Mouse (Mus musculus) midbrain, embryonic 14.5 days (tissue): ENCODE data around the gene B3galt4. TPM values are rescaled to one million over a fixed set of nuclear protein-coding genes. Genes with fewer than 3 reads are reported as not detected.
"Not testable (repeated sequence)": the region's sequence is repeated elsewhere in the genome, so short reads cannot be mapped to it uniquely, and the experiment has no call there.

Source experiments
- ATAC-seq: fragments of 200-750 bp; cut with Nextera tagmentation; 2 replicates; pipeline ENCODE4 v1.8.0; 2017; ENCODE audit warnings: moderate number of reproducible peaks, moderate library complexity; ENCODE audit not compliant: low FRiP score, low TSS enrichment
- DNase-seq: peaks from one replicate; pipeline ENCODE4 v3.0.0-alpha.2; 2015
- H3K27ac ChIP-seq: fragments of 300-500 bp; sonication (generic); replicated peaks from 2 replicates; pipeline ENCODE4 v1.5.1; 2014; ENCODE audit warnings: mild to moderate bottlenecking, low read depth, low read length, moderate library complexity
- H3K27me3 ChIP-seq: fragments of 300-500 bp; sonication (generic); 2 replicates; pipeline ENCODE4 v1.6.1; 2014; ENCODE audit warnings: low read length, control low read depth, mixed read lengths; ENCODE audit not compliant: control insufficient read depth, insufficient read depth
- H3K36me3 ChIP-seq: fragments of 300-500 bp; sonication (generic); 2 replicates; pipeline ENCODE4 v1.6.1; 2014; ENCODE audit warnings: low read length, control low read depth; ENCODE audit not compliant: control insufficient read depth, insufficient read depth
- H3K4me1 ChIP-seq: fragments of 300-500 bp; sonication (generic); 2 replicates; pipeline ENCODE4 v1.6.1; 2014; ENCODE audit warnings: mild to moderate bottlenecking, antibody characterized with exemption, low read length, control low read depth; ENCODE audit not compliant: control insufficient read depth, insufficient read depth
- H3K4me2 ChIP-seq: fragments of 300-500 bp; sonication (generic); 2 replicates; pipeline ENCODE4 v1.6.1; 2014; ENCODE audit warnings: mild to moderate bottlenecking, low read length, moderate library complexity
- H3K4me3 ChIP-seq: fragments of 300-500 bp; sonication (generic); replicated peaks from 2 replicates; pipeline ENCODE4 v1.5.1; 2014; ENCODE audit warnings: low read depth, low read length
- H3K9ac ChIP-seq: fragments of 300-500 bp; sonication (generic); replicated peaks from 2 replicates; pipeline ENCODE4 v1.6.1; 2014; ENCODE audit warnings: mild to moderate bottlenecking, low read length, moderate library complexity
- H3K9me3 ChIP-seq: fragments of 300-500 bp; sonication (generic); 2 replicates; pipeline ENCODE4 v1.6.1; 2016; ENCODE audit warnings: low read length, control low read depth, mixed read lengths; ENCODE audit not compliant: control insufficient read depth
- WGBS: fragments of 180-500 bp; shearing (Covaris S2); extraction: QIAGEN DNeasy Blood & Tissue Kit; methylation state at CpG from one replicate; pipeline ENCODE4 v1.1.7; 2014; 5-methylcytosine and 5-hydroxymethylcytosine counted together
- polyA plus RNA-seq: library from polyadenylated mRNA; unstranded; fragments of >200 nt; fragmentation: Nextera tagmentation; extraction: Ambion mirVana; gene quantifications from 2 replicates; pipeline ENCODE4 v1.2.1, GENCODE M21; 2014

Gene B3galt4
- polyA plus RNA-seq, 1 experiment from 2014 or later, result 8.0 TPM

GRCm38 (mm10) chr17:33909077-33909868 lies 42.0 kb downstream of the B3galt4 start, which contains the start of gene Daxx:
Daxx (plus strand) TSS chr17:33909414.
- under 1% methylated on average over 68 of the region's 68 CpGs for WGBS
- peak within 1 kb of the TSS; percentile 93 for H3K4me2 ChIP-seq
- ATAC-seq, result peak; percentile 97

GRCm38 (mm10) chr17:33908331-33909076 lies 42.8 kb downstream of the B3galt4 start:
- no peaks in the 10 kb centered on the region for H3K27me3 ChIP-seq
- under 1% methylated on average over 44 of the region's 44 CpGs for WGBS
- peak overlapping the region; percentile 81 for H3K9ac ChIP-seq
- H3K4me2 ChIP-seq, result peak overlapping the region; percentile 93
- H3K27ac ChIP-seq, result peak overlapping the region; percentile 93
- H3K4me3 ChIP-seq, result peak overlapping the region; percentile 76
- H3K36me3 ChIP-seq, result peaks cover 24% of the 10 kb centered on the region
- no peaks in the 10 kb centered on the region for H3K9me3 ChIP-seq
- H3K4me1 ChIP-seq, result peaks cover 14% of the 10 kb centered on the region
- peak; percentile 66 for DNase-seq
- peak; percentile 14 for ATAC-seq

More at GRCm38 (mm10) chr17:33909077-33909868, 42.0 kb downstream of the B3galt4 start, which contains the start of gene Daxx:
- Histone ChIP-seq H3K4me1 (peaks cover 14% of the 10 kb centered on the region), H3K9me3 (no peaks in the 10 kb centered on the region), H3K27me3 (no peaks in the 10 kb centered on the region), H3K27ac (peak within 1 kb of the TSS; percentile 93), H3K4me3 (peak within 1 kb of the TSS; percentile 76), H3K9ac (peak within 1 kb of the TSS; percentile 81), H3K36me3 (peaks cover 31% of the 10 kb centered on the region)
- peak; percentile 100 for DNase-seq

DNA sequence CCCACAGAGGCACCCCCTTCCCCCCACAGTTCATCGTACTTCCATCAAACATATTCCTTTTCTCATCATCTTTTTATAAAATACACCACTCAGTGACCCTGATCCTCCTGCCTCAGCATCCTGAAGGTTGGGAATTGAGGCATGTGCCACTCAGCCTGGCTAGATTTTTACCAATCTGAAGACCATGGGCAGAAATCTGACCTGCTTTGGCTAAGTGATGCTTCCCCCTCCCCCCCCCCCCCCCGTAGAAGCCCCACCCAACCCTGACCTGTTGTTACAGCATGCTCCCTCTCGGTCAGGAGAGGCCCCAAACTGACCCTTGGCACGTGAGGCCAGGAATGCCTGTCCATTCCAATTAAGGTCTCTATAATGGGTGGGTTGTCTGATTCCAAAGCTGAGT lies 46.5 kb downstream of the B3galt4 start, which contains the start of gene Platr17:
Gene Platr17, plus strand, starts transcription at position 301 of the 400 bp plus-strand sequence.
- not testable (repeated sequence) for H3K27ac ChIP-seq, H3K9ac ChIP-seq, H3K9me3 ChIP-seq, DNase-seq, ATAC-seq, H3K4me1 ChIP-seq, H3K4me2 ChIP-seq, H3K27me3 ChIP-seq, H3K4me3 ChIP-seq, H3K36me3 ChIP-seq
- 13% methylated on average over 4 of the region's 4 CpGs for WGBS

DNA sequence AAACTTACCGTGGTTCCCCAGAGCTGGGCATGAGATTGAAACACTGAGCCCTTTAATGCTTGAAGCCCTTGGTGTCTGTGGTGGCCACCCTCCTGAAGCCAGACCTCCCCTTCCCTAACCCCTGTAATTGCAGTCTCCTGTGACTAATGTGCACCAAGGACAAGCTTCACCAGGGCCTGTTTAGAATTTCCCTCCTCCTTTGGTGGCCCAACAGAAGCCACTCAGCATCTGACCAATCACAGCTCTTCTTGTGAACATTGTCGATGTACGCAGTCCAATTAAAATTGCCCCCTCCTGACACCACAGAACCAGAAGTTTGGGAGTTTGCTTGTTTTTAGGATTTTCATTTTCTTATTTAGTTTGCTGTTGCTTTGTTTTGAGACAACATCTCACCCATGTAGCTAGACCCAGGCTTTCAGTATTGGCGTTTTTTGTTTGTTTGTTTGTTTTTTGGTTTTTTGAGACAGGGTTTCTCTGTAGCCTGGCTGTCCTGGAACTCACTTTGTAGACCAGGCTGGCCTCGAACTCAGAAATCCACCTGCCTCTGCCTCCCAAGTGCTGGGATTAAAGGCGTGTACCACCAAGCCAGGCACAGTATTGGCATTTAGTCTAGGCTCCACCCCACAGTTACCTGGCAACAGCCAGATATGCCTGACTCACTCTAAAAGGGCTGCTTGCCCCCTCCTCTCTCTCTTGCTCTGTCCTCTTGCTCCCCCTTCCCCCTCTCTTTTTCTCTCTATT lies 47.2 kb downstream of the B3galt4 start:
- H3K36me3 ChIP-seq, H3K27me3 ChIP-seq, H3K9ac ChIP-seq, ATAC-seq, H3K4me1 ChIP-seq, H3K9me3 ChIP-seq, H3K4me3 ChIP-seq, DNase-seq, H3K4me2 ChIP-seq, H3K27ac ChIP-seq: not testable (repeated sequence)
- WGBS, result 76% methylated on average over 6 of the region's 6 CpGs

DNA sequence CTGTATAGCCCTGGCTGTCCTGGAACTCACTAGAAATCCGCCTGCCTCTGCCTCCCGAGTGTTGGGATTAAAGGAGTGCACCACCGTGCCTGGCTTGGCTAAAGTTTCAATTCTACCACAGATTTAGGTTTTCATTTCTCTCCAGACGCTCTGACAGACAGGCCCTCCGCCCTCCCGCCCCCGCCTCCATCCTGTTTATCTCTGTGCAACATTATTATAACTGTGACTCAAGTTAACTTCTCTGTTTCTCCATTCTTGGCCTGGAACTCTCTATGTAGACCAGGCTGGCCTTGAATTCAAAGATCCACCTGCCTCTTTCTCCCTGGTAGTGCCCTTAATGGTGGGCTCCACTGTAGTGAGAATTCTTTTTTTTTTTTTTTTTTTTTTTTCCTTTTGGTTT lies 48.8 kb downstream of the B3galt4 start:
- Histone ChIP-seq H3K27me3 (no peaks in the 10 kb centered on the region), H3K4me2 (no peak overlapping the region), H3K36me3 (no peaks in the 10 kb centered on the region), H3K4me3 (no peak overlapping the region), H3K9ac (no peak overlapping the region), H3K4me1 (no peaks in the 10 kb centered on the region), H3K27ac (no peak overlapping the region), H3K9me3 (no peaks in the 10 kb centered on the region)
- WGBS, result 89% methylated on average over 7 of the region's 7 CpGs
- ATAC-seq (no peak), DNase-seq (no peak)

DNA sequence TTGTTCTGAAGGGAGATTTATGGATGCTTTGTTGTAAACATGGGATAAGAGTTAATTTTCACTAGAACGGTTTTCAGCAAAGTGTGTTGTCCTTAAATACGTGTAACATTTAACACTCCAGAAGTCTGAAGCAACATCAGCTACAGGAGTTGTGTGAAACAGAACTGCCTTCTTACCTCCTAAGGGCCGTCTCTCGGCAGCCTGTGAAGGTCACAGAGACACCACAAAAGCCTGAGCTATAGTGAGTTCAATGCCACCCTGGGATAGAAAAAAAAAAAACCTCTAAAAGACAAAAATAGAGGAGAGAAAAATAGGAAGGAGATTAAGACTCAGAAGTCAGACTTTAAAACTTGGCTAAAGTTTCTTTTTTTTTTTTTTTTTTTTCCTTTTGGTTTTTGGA lies 49.2 kb downstream of the B3galt4 start:
- ATAC-seq, result no peak
- Histone ChIP-seq H3K9ac (no peak overlapping the region), H3K36me3 (no peaks in the 10 kb centered on the region), H3K4me3 (no peak overlapping the region), H3K27ac (no peak overlapping the region), H3K4me1 (no peaks in the 10 kb centered on the region), H3K9me3 (no peaks in the 10 kb centered on the region), H3K27me3 (no peaks in the 10 kb centered on the region), H3K4me2 (no peak overlapping the region)
- no peak for DNase-seq
- WGBS, result 84% methylated on average over 4 of the region's 4 CpGs

DNA sequence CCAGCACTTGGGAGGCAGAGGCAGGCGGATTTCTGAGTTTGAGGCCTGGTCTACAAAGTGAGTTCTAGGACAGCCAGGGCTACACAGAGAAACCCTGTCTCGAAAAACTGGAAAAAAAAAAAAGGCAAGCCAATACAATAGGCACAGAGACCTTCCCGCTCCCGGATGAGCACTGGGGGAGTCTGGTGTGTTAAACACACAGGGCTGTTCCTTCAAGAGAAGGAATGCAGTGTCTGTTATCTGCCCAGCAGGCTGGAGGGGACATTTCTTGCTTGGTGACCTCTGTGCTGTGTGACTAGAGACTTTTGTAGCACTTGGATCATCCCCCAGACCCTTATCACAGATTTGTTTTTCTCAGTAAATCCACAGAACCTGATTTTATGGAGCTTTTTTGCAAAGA lies 49.6 kb downstream of the B3galt4 start:
- no peaks in the 10 kb centered on the region for H3K36me3 ChIP-seq
- no peak overlapping the region for H3K9ac ChIP-seq
- 84% methylated on average over 4 of the region's 4 CpGs for WGBS

GRCm38 (mm10) chr17:33900989-33901314 lies 50.3 kb downstream of the B3galt4 start:
- no peak for ATAC-seq
- no peak for DNase-seq
- Histone ChIP-seq H3K9ac (no peak overlapping the region), H3K27me3 (no peaks in the 10 kb centered on the region), H3K4me2 (no peak overlapping the region), H3K4me1 (no peaks in the 10 kb centered on the region), H3K4me3 (no peak overlapping the region), H3K9me3 (no peaks in the 10 kb centered on the region), H3K36me3 (no peaks in the 10 kb centered on the region), H3K27ac (no peak overlapping the region)
- WGBS, result 86% methylated on average over 4 of the region's 4 CpGs

More for the DNA sequence above, 49.6 kb downstream of the B3galt4 start:
- Histone ChIP-seq H3K9me3 (no peaks in the 10 kb centered on the region), H3K4me1 (no peaks in the 10 kb centered on the region), H3K4me3 (no peak overlapping the region), H3K27me3 (no peaks in the 10 kb centered on the region), H3K4me2 (no peak overlapping the region), H3K27ac (no peak overlapping the region)
- DNase-seq (no peak), ATAC-seq (no peak)
